Mouse (Mus musculus) brain, adult 2 months (tissue): ENCODE results near the gene Lrrc8a.
A peak's percentile ranks its signal among the peaks of the same experiment; 100 is the strongest.

Source experiments
- DNase-seq: peaks from one replicate; pipeline ENCODE4 v3.0.0; 2011; ENCODE audit warnings: low read depth, low spot score

Gene Lrrc8a

GRCm38 (mm10) chr2:30237199-30237880, at the start of gene Lrrc8a:
Lrrc8a (plus strand) TSS chr2:30237715.
- DNase-seq = peak; percentile 99

- DNase-seq = no peak
Observed at GRCm38 (mm10) chr2:30191790-30192580, 45.5 kb upstream of the Lrrc8a start.

GRCm38 (mm10) chr2:30194656-30195055, 42.9 kb upstream of the Lrrc8a start:
- no peak for DNase-seq

GRCm38 (mm10) chr2:30198021-30198420, 39.5 kb upstream of the Lrrc8a start:
- DNase-seq = no peak

- DNase-seq = no peak
Observed at GRCm38 (mm10) chr2:30199984-30200383, 37.5 kb upstream of the Lrrc8a start.

GRCm38 (mm10) chr2:30200388-30200925, 37.1 kb upstream of the Lrrc8a start:
- DNase-seq = no peak

- DNase-seq = peak; percentile 29
Observed at GRCm38 (mm10) chr2:30203439-30203838, 34.1 kb upstream of the Lrrc8a start.

- peak; percentile 73 for DNase-seq
Observed at GRCm38 (mm10) chr2:30205255-30205628, 32.3 kb upstream of the Lrrc8a start.

GRCm38 (mm10) chr2:30205629-30206357, 31.7 kb upstream of the Lrrc8a start, which contains the start of gene Kyat1:
Kyat1 (minus strand) TSS chr2:30205847.
- DNase-seq = peak; percentile 99

GRCm38 (mm10) chr2:30207401-30207800, 30.1 kb upstream of the Lrrc8a start:
- DNase-seq = no peak

- no peak for DNase-seq
Observed at GRCm38 (mm10) chr2:30207886-30208285, 29.6 kb upstream of the Lrrc8a start.

GRCm38 (mm10) chr2:30211408-30212168, 25.9 kb upstream of the Lrrc8a start:
- no peak for DNase-seq

- no peak for DNase-seq
Observed at GRCm38 (mm10) chr2:30212169-30212545, 25.4 kb upstream of the Lrrc8a start.

- DNase-seq = no peak
Observed at GRCm38 (mm10) chr2:30212951-30213350, 24.6 kb upstream of the Lrrc8a start.

- DNase-seq = no peak
Observed at GRCm38 (mm10) chr2:30214745-30215144, 22.8 kb upstream of the Lrrc8a start.

GRCm38 (mm10) chr2:30215493-30215892, 22.0 kb upstream of the Lrrc8a start:
- DNase-seq = no peak

GRCm38 (mm10) chr2:30216293-30216692, 21.2 kb upstream of the Lrrc8a start:
- DNase-seq = no peak

GRCm38 (mm10) chr2:30235593-30235992, 1.9 kb upstream of the Lrrc8a start:
- DNase-seq = no peak

- no peak for DNase-seq
Observed at GRCm38 (mm10) chr2:30236426-30237198, 903 bp upstream of the Lrrc8a start.

GRCm38 (mm10) chr2:30237881-30238280, 366 bp downstream of the Lrrc8a start:
- peak; percentile 68 for DNase-seq
